Mouse (Mus musculus) left cerebral cortex, adult 2 months (tissue): Measurements from ENCODE around the gene Pxn. TPM values are rescaled to one million over a fixed set of nuclear protein-coding genes. Genes with fewer than 3 reads are reported as not detected.

ENCODE experiments used
- DNase-seq, 2 experiments: peaks; one replicate each; pipeline ENCODE4 v3.0.0; 2021 to 2022; ENCODE audit warnings: low spot score in 2 of 2, mixed read lengths in 1 of 2; ENCODE audit errors: extremely low spot score in 1 of 2
- H3K27ac ChIP-seq: fragments of 200-600 bp; 2 replicates; pipeline ENCODE4 v1.8.1; 2022
- H3K4me3 ChIP-seq: fragments of 200-600 bp; 2 replicates; pipeline ENCODE4 v1.8.1; 2022
- CTCF ChIP-seq: fragments of 200-600 bp; IDR thresholded peaks from 2 replicates; pipeline ENCODE4 v1.8.1; 2022; ENCODE audit warnings: antibody characterized with exemption, mild to moderate bottlenecking, moderate library complexity
- intact Hi-C: fragments of 180-260 bp; cut with DNase I; formaldehyde crosslinking; loops from one replicate; pipeline ENCODE4 v1.15.1; 2025
- total RNA-seq, 2 experiments: library from RNA; stranded (reverse); gene quantifications; 2 replicates each; pipeline ENCODE4 v1.2.3; 2021

Gene Pxn
- total RNA-seq, 2 experiments from 2014 or later: 22.8 to 25.7 TPM

DNA sequence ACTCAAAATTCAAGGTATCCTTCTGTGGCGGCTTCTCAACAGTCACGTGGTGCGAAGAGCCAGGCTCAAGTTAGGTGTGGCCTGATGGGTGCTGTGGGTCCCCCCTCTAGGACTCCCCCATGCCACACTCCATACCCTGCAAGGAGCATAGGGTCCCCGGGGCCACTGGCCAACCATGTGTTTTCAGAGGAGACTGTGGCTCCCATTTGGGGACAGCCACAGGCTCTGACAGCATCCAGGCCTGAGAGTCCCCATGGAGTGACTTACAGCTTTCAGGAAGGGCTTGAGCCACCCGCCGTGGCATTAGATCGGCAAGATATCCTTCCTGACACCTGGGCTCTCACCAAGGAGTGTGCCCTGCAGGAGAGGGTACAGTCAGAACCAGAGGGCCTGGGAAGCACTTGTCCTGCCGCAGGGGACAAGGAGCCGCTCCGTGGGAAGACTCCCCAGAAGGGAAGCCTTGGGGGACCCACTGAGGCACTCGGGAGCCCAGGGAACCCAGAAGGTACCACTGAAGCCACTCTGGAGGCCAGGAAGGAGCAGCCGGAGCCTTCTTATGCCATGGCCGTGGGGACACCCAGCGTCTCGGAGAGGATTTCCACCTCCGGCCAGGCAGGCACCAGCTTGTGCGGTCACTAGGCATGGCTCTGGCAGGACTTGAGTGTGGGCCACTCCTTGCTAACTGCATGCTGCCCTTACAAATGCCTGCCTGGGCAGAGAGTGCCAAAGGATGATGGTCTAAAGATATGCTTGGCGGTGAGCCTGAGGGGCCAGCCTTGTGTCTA lies 42.2 kb downstream of the Pxn start:
- no peak for TF ChIP-seq CTCF
- Histone ChIP-seq H3K4me3 (no peak overlapping the region), H3K27ac (no peak overlapping the region)
- no peak for DNase-seq
- intact Hi-C loops: loop anchor here (10.0 kb wide), 1 partner anchor 184 kb away; no protein-coding TSS in a partner anchor

DNA sequence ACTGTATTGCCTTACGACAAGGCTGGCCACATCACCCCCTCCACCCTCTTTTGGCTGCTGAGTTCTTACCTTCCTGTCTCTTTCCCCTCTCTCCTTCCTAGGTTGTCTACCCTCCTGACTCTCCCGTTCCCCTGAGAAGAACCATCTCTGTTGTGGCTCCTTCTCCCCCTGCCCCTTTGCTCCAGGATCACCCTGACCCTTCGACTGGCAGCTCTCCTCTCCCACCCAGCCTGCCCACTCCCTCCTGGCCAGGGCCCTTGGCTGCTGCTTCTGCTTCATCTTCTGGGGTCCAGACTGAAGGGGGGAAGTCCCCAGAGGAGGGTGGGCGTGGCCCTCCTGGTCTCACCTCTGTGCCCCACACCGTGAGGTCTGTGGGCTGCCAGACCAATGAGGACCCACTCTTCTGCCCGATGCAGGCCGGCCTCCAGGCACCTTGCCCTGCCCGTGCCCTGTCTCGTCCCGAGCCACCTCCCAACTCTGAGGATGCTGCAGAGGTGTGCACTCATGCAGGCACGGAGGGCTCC lies 44.1 kb downstream of the Pxn start:
- intact Hi-C loops: no loop called here
- no peak for DNase-seq
- no peak overlapping the region for H3K27ac ChIP-seq
- no peak for TF ChIP-seq CTCF
- no peak overlapping the region for H3K4me3 ChIP-seq

DNA sequence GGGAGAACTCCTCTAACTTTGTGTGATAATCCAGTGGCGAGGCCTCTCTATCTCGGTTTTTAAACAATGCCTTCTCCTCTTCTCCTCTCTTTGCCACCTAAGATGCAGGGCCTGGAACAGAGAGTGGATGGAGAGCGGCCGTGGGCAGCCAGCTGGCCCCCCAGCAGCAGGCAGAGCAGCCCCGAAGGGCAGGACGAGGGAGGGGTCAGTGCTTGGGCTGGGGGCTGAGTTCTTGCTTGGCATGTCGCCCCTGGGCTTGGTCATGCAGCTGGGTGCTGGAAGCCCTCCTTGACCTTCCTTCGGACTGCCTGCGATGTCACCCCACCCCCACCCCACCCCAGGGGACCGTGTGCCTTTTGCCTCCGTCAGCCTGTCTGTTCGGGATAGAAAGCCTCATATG lies 44.9 kb downstream of the Pxn start:
- no peak for DNase-seq
- no peak overlapping the region for H3K4me3 ChIP-seq
- intact Hi-C loops: no loop called here
- H3K27ac ChIP-seq: no peak overlapping the region
- TF ChIP-seq CTCF: no peak

DNA sequence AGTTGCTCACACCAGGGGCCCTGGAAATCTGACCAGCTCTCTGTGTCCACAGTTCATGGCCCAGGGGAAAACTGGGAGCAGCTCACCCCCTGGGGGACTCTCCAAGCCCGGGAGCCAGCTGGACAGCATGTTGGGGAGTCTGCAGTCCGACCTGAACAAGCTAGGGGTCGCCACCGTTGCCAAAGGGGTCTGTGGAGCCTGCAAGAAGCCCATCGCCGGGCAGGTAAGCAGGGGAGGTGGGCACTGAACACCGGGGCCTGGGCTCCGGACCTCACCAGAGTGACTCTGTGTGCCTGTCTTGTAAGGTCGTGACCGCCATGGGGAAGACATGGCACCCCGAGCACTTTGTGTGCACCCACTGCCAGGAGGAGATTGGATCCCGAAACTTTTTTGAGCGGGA lies 45.3 kb downstream of the Pxn start:
- no peak for TF ChIP-seq CTCF
- Histone ChIP-seq H3K27ac (no peak overlapping the region), H3K4me3 (no peak overlapping the region)
- intact Hi-C loops: no loop called here
- DNase-seq: no peak

DNA sequence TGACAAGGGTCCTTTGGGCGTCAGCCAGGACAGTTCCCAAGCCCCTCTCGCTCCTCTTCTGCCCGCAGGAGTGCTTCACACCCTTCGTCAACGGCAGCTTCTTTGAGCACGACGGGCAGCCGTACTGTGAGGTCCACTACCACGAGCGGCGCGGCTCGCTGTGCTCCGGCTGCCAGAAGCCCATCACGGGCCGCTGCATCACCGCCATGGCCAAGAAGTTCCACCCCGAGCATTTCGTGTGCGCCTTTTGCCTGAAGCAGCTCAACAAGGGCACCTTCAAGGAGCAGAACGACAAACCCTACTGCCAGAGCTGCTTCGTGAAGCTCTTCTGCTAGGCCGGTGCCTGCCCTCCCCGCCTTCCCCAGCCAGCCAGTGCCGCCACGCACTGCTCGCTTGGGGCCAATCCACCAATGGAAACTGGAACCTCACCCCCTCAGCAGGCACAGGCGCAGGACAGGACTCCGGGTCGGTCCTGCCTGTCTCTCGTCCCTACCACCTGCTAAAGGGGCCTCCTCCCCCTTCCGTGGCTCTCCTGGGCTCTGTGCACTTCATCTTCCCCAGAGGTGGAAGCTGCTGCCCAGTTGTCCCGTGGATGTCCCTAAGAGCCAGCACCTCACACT lies 47.4 kb downstream of the Pxn start:
- H3K27ac ChIP-seq: no peak overlapping the region
- no peak for DNase-seq
- intact Hi-C loops: no loop called here
- H3K4me3 ChIP-seq: no peak overlapping the region
- TF ChIP-seq CTCF: no peak

DNA sequence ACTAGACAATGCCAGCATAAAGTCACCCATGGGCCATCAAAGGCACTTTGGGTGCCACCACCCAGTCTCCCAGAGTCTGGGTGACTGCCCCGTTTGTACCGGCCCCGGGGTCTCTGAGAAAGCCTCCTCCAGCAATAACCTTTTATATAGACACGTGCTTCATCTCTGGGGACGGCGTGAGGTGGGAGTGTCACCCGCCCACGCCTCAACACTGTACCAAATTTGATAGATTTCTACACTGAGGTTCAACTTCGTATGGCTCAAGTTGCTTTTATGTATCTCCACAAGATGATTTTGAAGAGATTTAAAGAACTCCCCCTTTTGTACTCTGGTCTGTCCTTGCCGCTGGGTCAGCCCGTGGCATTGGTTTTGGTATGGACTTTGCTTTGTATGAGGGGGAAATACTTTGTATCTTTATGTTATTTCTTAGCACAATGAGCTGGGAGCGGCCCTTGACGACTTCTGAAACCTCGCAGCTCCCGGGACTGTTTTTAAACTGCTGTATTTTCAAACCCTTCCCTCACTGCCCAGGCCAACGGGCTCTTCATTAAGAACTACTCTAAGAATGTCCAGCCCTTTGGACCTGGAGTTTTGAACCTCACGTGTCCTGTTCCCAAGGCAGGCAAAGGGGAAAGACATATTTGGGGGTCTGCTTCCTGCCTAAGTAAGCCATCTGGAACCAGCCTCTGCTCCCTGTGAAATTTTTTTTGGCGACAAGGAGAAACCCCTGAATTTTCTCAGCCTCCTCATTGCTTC lies 48.2 kb downstream of the Pxn start:
- Histone ChIP-seq H3K4me3 (no peak overlapping the region), H3K27ac (no peak overlapping the region)
- intact Hi-C loops: loop anchor here (5.0 kb wide), 1 partner anchor 47 kb away; the partner anchor contains the start of gene Pxn
- no peak for TF ChIP-seq CTCF
- no peak for DNase-seq

DNA sequence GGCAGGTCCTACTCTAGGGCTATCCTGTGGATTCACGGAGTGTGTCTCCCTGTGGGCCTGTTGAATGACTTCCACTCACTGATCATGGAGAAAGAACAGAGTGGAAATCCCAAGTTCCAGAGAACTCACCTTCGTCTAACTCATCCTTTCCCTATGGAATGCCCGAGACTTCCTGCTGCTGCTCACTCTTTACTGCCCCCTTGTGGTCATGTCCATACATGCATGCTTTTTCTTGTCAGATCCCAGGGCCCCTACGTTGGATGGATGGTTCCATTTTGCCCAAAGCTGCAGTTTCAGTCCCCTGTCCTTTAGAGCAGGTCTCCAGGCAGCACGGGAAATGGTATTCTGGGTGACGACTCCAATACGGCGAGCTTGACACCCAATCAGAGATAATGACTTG lies 49.7 kb downstream of the Pxn start:
- TF ChIP-seq CTCF: peak; percentile 99
- Histone ChIP-seq H3K27ac (no peak overlapping the region), H3K4me3 (no peak overlapping the region)
- DNase-seq: peak; percentile 60 to 74
- intact Hi-C loops: loop anchor here (5.0 kb wide), 1 partner anchor 49 kb away; the partner anchor contains the start of gene Pxn

DNA sequence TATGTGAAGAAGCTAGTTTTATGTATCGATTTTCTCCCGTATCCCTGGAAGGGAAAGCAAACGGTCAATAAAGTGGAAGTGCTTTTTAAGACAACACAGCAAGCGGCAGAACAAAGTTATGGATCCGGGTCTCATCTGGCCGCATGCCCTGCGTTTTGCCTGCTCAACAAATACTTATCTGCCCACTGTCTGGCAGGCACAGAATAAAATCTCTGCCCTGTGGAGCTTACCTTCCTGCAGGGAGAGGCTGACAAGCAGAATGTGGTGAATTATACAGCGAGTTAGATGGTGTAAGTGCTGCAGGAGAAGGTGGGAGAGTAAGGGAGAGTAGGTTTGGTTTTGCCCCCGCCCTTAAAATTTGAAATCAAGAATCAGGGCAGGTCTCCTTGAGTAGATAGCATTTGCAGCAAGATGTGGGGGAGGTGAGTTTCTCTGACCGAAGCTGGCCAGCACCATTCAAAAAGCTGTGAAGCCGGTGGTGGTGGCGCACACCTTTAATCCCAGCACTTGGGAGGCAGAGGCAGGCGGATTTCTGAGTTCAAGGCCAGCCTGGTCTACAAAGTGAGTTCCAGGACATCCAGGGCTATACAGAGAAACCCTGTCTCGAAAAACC lies 51.8 kb downstream of the Pxn start:
- intact Hi-C loops: loop anchor here (5.0 kb wide), 1 partner anchor 51 kb away; the partner anchor contains the start of gene Pxn
- DNase-seq: no peak

DNA sequence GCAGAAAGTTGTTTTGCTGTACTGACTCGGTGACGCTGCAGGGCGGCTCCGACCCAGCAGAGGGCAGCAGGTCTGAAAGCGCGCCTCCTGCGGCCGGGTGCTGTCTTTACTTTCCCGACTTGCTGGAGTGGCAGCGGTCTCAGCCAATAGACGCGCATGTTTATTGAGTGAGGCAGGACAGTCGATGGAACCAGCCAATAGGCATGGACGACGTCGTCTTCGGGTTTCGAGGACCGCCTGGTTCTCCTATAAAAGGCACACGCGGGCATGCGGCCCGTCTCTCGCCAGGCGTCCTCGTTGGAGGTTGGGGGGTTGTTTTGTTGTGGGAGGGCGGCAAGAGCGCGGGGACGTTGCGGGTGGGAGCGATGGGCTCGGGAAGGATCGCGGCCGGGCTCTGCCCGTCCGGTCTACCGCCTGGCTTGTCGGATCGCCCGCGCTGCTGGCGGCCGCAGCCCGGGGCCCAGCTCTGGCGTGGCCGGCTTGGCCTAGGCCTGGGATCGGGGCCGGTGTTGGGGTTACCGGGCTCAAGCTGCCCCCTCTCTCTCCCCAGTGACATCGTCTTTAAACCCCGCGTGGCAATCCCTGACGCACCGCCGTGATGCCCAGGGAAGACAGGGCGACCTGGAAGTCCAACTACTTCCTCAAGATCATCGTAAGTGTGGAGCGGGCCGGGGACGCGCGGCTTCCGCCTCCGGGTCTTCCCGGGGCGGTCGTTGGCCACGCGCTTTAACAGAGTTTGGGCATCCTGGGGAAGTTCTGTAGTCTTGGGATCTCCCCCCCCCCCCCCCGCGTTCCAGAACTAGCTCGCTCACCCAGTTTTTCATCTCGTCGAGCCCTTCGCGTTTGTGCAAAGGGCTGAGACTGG lies 53.0 kb downstream of the Pxn start, which contains the start of gene Rplp0:
Gene Rplp0 (plus strand): TSS at position 231 of the 865 bp plus-strand sequence.
- intact Hi-C loops: loop anchor here (5.0 kb wide), 1 partner anchor 52 kb away; the partner anchor contains the start of gene Pxn

More for the DNA sequence above, 51.8 kb downstream of the Pxn start:
- no peak for TF ChIP-seq CTCF
- Histone ChIP-seq H3K27ac (no peak overlapping the region), H3K4me3 (no peak overlapping the region)

DNA sequence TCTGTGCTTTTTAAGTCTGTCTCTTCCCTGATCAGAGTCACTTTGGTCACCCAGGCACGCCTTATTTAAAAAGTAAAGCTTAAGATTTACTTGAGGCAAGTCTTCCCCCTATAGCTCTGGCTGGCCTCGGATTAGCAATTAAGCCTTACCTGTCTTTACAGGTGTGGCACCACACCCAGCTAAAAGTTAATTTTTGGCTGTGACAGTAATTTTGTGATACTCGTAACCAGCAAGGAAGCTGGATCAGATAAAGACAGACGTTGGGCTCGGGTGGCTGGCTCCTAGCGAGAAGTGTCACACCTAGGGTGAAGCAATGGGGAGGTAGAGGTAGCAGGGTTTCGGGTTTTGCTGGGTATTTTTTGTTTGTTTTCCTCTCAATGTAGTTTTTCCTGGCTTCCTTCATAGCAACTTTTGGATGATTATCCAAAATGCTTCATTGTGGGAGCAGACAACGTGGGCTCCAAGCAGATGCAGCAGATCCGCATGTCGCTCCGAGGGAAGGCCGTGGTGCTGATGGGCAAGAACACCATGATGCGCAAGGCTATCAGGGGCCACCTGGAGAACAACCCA lies 53.9 kb downstream of the Pxn start:
- DNase-seq: no peak
- TF ChIP-seq CTCF: no peak
- no peak overlapping the region for H3K27ac ChIP-seq
- intact Hi-C loops: no loop called here
- peak overlapping the region; percentile 88 for H3K4me3 ChIP-seq

More for the DNA sequence above, 53.0 kb downstream of the Pxn start, which contains the start of gene Rplp0:
- Histone ChIP-seq H3K4me3 (peak within 1 kb of the TSS; percentile 88), H3K27ac (peak within 1 kb of the TSS; percentile 95)
- peak; percentile 99 for TF ChIP-seq CTCF
- DNase-seq: peak; percentile 100
